8 mouse cellular contexts compared by ENCODE assay signal in the genomic region with DNA sequence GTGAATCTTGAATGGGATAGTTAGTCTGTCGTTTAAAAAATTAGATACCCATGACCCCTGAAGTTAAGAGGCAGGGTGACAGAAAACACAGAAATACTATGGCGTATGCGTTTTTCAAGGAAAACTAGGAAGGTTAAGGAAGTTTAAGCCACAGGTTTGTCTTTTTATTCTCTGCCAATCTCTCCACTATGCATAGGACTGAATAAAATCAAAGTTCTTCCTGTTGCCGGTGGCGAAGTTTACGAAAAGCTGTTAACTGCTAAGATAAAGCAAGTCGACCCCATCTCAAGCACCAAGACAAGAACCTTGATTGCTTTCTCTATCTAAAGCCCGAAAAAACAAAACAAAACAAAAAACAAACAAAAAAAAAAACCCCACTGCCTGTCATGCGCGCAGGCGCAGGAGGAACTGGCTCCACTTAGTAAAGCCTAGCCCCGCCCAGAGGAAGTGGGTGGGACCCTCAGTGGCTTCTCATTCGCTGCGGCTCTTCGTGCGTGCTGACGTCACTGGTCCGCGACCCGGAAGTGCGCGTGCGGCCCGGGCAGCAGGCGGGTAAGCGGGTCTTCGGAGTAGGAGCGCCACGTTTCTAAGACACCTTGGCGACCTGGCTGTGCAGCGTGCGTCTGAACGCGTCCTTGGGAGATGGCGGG. TPM values are rescaled to one million over a fixed set of nuclear protein-coding genes. Genes with fewer than 3 reads are reported as not detected.
DNase-seq lines count a peak whose midpoint lies in the region; ATAC-seq and TF ChIP-seq lines count a peak whose summit lies in the region.

Gene Trnt1, plus strand, starts transcription at position 481 of the 650 bp plus-strand sequence.

- peaks cover 18% of the 10 kb centered on the region for H3K36me3 ChIP-seq in hindbrain, embryonic 13.5 days

- peak within 1 kb of the TSS; percentile 75 for H3K4me3 ChIP-seq in hindbrain, embryonic 13.5 days

- 9% methylated on average over 35 of the region's 35 CpGs for WGBS in hindbrain, embryonic 13.5 days

- no peaks in the 10 kb centered on the region for H3K9me3 ChIP-seq in hindbrain, embryonic 13.5 days

- peak; percentile 95 for ATAC-seq in Patski
- peak; percentile 100 for ATAC-seq in hindbrain, embryonic 13.5 days (ENCODE audit: low FRiP score)

- peak; percentile 81 for DNase-seq in Patski (ENCODE audit: low read depth, low spot score)
- peak; percentile 98 for DNase-seq in cerebellum, postnatal 14 days
- DNase-seq in frontal cortex, postnatal 14 days (ENCODE audit: low spot score in 2 of 2): peak; percentile 92 to 97
- peak; percentile 89 to 95 for DNase-seq in layer of hippocampus, postnatal 25 days (ENCODE audit: extremely low spot score in 1 of 2, low spot score in 1 of 2)
- peak; percentile 98 for DNase-seq in lung, postnatal 25 days (ENCODE audit: low spot score)
- DNase-seq in retina, embryonic 14.5 days (ENCODE audit: low spot score): peak; percentile 97
- DNase-seq in thymus, postnatal 4 days: peak; percentile 99

- H3K27me3 ChIP-seq in Patski: peaks cover 3% of the 10 kb centered on the region
- H3K27me3 ChIP-seq in hindbrain, embryonic 13.5 days: 0 out of 2 replicates have a peak, but pooled peaks cover 3% of the 10 kb centered on the region

- peak within 1 kb of the TSS; percentile 97 for H3K4me2 ChIP-seq in hindbrain, embryonic 13.5 days

- in situ Hi-C loops in Patski (cut with MboI; ENCODE audit: low pct_unique_long_range_greater_than_20kb): no loop called here

- peaks cover 12% of the 10 kb centered on the region for H3K4me1 ChIP-seq in hindbrain, embryonic 13.5 days (replicated peaks)

- CTCF ChIA-PET in Patski (lab: Charles Lee): no interaction called here

- peak within 1 kb of the TSS; percentile 75 for H3K9ac ChIP-seq in hindbrain, embryonic 13.5 days

- POLR2A ChIA-PET in Patski (lab: Charles Lee): no interaction called here

- TF ChIP-seq CTCF in Patski (IDR thresholded peaks at IDR 0.05): no peak

- no peak within 1 kb of the TSS for H3K27ac ChIP-seq in hindbrain, embryonic 13.5 days

RNA-seq across cellular contexts. Expression of gene Trnt1, which starts in this region (rescaled TPM):
- polyA plus RNA-seq in Patski (2021): 38.0 TPM
- 63.3 and 65.8 TPM in 2 replicates for polyA plus RNA-seq in hindbrain, embryonic 13.5 days (2015; fragmentation: Nextera tagmentation; extraction: Ambion mirVana)
- 10 to 100 TPM; 48.0 to 51.7 TPM for total RNA-seq in layer of hippocampus, postnatal 25 days (2021)
